Mouse (Mus musculus) gastrocnemius, adult 18-20 months (tissue): ENCODE measurements around the gene Pde5a. TPM values are rescaled to one million over a fixed set of nuclear protein-coding genes. Genes with fewer than 3 reads are reported as not detected.

Source experiments
- DNase-seq: peaks from one replicate; pipeline ENCODE4 v3.0.0; 2021; ENCODE audit warnings: low spot score
- total RNA-seq, 2 experiments: library from RNA; stranded (reverse); gene quantifications; 2 replicates each; pipeline ENCODE4 v1.2.3; 2021

Gene Pde5a
- total RNA-seq, 2 experiments from 2014 or later: 1.5 to 2.1 TPM

DNA sequence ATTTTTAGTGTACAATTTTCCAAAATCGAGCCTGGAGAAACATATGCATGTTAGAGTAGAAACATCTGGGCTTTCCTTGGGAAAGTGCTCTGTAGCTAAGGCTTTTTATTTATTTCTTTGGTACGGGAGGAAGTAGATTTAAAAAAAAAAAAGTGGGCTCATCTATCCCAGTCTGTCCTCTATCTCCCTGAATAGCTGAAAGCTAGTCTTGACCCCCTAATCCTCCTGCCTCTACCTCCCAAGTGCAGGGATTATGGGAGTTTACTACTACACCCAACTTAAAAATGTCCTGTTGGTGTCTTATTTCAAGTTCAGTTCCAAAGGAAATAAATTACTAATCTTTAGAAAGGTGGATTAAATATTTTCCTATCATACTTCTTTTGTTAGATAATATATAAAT, 108.9 kb downstream of the Pde5a start:
- DNase-seq: no peak

- no peak for DNase-seq
Observed at GRCm38 (mm10) chr3:122848410-122849034, 119.8 kb downstream of the Pde5a start.

GRCm38 (mm10) chr3:122855149-122855548, 126.4 kb downstream of the Pde5a start:
- DNase-seq: no peak

- DNase-seq: no peak
Observed at GRCm38 (mm10) chr3:122859829-122860228, 131.1 kb downstream of the Pde5a start.

DNA sequence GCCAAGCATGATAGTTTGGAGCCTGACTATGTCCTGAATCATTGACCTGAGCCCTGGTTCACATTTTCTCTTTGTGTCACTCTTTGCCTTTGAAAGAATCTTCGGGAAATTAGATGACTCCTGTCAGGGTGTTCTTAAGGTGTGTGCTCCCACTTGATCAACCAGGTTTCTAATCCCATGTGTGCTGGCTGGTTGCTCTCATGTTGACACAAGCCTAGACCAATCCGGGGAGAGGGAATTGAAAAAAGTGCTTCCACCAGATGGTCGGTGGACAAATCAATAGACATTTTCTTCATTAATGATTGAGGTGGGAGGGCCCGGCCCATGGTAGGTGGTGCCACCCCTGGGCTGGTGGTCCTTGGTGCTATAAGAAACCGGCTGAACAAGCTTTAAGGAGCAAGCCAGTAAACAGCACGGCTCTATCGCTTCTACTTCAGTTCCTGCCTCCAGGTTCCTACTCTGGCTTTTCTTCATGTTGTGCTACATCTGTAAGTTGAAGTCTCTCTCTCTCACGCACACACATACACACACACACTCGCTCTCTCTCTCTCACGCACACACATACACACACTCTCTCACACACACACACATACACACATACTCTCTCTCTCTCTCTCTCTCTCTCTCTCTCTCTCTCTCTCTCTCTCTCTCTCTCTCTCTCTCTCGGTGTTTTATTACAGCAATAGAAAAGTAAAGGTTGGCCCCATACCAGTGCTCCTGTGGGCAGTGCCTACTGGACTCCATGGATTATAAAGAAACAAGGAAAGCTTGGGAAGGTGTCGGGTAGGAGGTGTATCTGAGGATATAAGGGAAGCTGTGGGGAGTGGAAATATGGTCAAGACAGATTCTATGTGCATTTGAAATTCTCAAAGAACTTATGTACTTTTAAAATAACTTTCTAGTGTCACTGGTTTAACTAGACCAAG, 132.1 kb downstream of the Pde5a start:
- DNase-seq: no peak

DNA sequence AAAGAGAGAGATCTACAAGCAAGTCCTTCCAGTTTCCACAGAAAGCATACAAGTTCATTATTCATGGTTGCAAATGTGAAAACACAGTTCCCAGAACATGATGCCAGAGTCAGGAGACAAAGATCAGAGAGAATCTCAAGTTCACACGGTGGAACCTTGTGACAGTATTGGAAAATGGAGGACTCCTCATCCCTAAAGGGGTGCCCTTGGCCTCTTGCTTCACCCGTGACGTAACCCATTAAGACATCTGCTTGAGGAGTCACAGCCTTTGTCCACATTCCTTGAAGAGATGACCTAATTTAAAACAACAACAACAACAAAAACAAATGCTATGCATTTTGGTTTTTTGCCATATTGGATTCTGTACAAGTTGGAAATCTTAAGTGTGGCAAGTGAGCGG, 136.3 kb downstream of the Pde5a start:
- DNase-seq: no peak

- DNase-seq: no peak
Observed at GRCm38 (mm10) chr3:122868270-122868669, 139.5 kb downstream of the Pde5a start.

DNA sequence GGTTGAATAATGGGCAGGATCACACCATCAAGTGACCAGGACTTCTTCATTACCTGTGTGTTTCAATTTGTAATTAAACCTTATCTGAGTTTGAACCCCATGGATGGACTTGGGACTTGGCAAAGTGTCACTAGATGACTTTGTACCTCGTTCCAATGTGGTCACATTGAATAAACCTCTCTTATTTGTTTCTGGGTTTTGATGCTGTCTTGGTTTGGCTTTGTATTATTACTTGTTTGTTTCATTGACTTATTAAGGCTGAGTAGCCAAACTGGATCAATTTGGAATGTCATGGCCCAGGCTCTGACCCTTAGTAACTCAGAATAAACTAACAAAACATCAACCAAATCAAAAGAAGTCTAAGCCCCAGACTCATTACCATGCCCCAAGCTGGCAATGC, 142.8 kb downstream of the Pde5a start:
- DNase-seq: no peak

- DNase-seq: no peak
Observed at GRCm38 (mm10) chr3:122876870-122877269, 148.1 kb downstream of the Pde5a start.

DNA sequence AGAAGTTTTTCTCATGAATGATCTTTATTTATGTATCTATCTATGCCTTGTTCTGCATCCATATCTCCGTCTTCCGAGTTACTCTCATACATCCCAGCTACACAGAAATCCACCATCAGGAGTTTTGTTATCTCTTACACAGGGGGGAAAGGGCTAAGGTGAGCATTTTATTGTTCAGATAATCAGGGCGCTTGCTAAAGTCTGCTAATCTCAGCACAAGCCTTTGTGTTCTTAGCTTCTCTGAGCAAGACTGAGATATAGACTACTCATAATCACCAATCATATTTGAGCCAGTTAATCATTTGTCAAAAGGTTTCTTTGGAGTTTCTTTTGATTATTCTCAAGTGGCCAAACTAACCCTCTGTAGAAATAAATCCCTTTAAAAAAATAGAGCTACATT, 148.8 kb downstream of the Pde5a start:
- DNase-seq: no peak

DNA sequence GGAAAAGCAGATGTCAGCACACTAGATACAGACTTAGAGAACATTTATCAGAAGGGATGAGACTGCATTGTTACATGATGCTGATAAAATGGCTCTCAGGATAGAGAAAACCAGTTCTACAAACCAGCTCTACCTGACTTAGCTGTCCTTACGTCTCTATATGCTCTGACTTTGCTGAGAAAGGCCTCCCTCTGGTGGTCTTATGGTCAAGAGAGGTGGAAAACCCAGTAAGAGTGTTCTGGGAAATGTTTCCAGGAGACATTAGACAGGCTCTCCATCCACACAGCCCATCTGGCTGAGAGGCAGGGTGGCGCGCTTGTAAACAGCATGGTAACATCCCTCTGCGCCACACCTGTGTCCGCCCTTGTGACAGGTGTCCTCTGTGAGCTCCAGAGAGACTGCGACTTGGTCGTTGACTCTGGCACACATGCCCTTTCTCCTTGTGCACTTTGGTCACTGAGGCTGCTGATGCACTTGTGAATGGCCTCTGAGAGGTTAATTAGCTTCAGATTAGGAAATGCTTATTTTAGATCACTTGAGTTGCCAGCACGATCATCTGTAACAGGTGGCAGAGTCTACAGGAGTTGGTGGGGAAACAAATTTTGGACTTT, 150.1 kb downstream of the Pde5a start:
- DNase-seq: no peak

DNA sequence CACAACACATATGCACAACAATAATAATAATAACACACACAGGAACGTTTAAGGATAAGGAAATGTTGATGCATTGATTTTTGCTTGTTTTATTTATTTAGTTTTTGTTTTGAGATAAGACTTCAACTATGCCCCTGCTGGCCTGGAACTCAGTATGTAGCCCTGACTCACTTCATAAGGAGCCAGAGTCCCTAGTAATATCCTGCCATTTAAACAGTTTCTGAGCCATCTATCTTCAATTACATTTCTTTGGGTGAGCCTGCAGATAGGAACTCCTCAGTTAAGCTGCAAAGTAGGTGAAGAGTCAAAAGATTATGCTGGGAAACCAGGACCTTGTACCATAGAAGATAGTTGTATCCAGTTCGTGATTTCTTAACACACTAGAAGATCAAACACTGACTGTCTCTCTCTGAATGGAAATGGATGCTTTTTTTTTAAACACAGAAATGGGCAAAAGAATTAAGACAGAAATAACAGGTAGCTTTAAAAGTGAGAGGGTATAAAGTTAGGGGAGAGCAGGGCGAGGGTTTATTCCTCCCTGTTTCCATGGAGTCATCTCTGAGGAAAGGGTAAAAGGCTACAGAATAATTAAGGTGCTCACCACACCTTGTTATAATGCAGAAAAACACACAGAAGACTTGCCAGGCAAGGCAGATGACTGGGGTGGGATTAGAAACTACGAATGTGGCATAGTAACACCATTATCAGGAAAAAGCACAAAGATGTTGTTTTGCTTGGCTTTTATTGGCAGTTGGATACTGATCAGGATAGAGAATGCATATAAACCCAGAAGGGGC, 159.0 kb downstream of the Pde5a start:
- DNase-seq: no peak

DNA sequence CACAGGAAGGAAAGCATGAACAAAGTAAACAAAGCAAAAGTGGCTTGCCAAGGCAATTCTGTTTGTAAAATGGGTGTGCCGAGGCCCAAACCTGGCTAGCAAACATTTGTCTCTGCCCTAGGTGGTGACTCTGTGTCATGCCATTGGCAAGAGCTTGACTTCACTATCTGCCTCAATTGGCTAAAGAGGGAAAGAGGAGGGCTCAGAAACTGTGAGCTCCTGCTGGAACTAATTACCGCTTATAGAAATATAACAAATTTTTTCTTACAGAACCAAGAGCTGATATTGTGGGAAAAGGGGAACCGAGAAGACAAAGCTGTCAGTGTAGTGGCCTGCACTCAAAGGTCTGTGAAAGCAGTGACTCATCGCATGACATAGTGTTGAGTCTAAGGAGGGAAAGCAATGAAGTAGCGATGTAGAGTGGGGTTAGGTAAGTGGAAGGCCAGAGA, 159.6 kb downstream of the Pde5a start:
- no peak for DNase-seq

DNA sequence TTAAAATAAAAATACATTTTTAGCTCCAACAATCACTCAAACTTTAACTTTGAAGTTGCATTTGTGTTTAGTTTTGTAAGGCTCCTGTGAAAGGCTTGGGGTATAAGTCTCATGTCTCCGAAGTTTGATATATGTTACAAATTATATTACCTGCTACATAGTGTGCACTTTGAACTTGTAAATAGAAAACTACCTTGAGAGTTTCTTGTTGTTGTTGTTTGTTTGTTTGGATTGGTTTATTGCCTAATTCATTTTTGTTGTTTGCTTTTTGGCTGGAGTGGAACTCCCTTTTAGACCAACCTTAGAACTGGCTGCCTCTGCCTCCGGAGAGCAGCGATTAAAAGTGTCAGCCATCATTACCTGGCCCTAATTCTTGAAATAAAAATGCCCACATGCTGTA, 166.0 kb downstream of the Pde5a start, which contains the start of gene Fabp2:
Fabp2 (plus strand) TSS at position 301 of the 400 bp plus-strand sequence.
- no peak for DNase-seq

DNA sequence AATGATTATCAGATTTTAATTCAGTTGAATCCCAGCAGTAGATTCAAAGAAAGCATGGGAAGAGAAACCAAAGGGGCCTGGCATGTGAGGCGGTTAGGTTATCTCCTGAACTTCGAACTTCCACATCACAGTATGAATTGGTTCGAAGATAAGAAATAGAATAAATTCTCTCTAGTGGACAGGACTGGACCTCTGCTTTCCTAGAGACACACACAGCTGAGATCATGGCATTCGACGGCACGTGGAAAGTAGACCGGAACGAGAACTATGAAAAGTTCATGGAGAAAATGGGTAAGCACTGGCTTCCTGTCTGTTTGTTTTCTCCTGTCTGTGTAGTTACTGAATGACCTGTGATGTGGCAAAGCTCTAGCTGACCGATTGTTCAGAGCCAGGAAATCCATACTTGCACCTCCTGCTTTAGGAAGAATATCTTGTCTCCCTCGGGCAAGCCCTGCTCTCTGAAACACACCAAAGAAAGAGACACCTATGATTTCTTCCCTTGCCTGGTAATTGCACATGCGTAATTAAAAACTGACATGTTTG, 166.5 kb downstream of the Pde5a start:
- no peak for DNase-seq

DNA sequence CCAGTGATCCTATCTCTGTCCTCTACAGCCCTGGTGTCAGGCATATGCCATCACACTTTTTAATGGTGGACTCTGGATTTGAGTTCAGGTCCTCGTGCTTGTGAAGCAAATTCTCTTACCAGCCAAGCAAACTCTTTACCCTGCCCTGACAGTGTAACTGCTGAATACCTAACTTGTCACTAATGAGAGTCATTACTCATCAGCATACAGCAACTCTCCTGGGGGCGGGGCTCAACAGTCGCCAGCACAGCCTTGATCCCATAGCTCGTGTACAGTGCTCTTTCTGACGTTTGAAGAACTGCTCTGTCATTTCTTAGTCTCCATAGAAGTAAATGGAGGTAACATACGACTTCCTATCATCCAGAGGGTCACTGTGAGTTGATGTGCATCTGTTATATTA, 169.5 kb downstream of the Pde5a start:
- DNase-seq: no peak

DNA sequence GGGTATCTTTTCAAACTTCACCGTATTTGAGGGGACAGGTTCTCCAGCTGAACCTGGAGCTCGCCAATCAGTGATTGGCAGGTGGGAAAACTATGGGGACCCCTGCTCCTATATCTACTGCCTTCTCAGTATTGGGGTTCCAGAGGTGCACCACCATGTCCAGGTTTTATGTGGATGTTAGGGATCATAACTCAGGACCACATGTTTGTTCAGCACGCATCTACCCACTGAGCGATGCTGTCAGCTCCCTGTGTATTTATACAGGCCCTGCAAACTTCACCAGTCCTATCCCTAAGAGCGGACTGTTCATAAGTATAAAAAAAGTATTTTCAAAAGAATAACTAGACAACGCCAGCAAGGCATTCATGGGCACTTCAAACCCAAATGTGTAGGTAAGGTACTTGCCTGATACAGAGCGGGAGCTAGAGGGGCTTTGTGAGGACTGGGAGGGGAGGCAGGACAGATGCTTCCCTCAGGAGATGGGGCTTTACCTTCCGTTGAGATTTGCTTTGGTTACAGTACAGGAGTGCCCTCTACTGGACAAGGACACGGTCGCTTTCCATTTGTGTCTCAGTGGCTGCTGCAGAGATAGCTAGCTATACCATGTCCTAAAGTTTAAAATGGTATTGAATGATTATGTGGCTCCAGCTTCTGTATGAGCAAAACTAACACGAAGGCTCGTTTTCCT, 175.1 kb downstream of the Pde5a start:
- peak; percentile 5 for DNase-seq

DNA sequence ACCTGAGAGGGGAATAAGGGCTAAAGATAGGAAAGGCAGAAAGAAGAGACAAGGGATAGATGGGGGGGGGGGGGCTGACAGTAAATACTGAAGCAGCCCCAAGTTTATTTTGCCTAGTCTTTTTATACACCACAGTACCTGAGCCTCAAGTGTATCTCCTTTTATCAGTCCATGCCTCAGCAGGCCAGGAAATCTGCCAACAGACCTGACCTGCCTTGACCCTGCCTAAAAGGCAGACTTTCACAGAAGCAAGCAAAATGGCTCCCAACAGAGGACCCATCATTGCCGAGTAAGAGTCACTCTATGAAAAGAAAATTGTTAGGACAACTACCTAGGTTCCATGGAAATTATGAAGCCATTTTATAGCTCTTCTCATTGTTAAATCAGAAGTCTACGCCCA, 179.1 kb downstream of the Pde5a start:
- no peak for DNase-seq
